Mouse (Mus musculus): ENCODE measurements around the gene Rnf150. TPM values are rescaled to one million over a fixed set of nuclear protein-coding genes. Genes with fewer than 3 reads are reported as not detected.

Gene Rnf150
- polyA plus RNA-seq, 1 experiment = 3.5 TPM

DNA sequence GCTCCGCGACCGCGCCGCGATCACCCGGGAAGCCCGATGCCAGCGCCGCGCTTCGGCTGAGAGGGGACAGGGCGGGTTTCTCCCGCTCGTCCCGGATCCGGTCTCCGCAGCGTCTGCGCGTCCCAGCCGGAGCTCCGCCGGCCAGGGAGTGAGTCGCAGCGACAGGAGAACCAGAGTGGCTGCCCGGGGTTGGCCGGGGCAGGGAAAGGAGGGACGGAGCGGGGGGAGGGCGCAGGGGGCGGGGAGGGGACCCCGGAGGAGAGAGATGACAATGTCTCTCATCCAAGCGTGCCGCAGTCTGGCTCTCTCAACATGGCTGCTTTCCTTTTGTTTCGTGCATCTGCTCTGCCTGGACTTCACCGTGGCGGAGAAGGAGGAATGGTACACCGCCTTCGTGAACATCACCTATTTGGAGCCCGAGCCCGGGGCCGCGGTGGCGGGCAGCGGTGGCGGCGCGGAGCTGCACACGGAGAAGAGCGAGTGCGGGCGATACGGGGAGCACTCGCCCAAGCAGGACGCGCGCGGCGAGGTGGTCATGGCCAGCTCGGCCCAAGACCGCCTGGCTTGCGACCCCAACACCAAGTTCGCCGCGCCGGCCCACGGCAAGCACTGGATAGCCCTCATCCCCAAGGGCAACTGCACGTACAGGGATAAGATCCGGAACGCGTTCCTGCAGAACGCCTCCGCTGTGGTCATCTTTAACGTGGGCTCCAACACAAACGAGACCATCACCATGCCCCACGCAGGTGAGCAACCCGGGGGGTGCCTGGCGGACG lies 777 bp downstream of the Rnf150 start:
- H3K79me2 ChIP-seq (ENCODE audit: control insufficient read depth, insufficient read depth) = peaks cover 39% of the 10 kb centered on the region
- peak overlapping the region; percentile 59 for H3K4me3 ChIP-seq (ENCODE audit: insufficient read depth, poor library complexity, severe bottlenecking)
- H3ac ChIP-seq (ENCODE audit: control insufficient read depth, insufficient read length, low read depth) = peak overlapping the region; percentile 68
- TF ChIP-seq MYOD1 (IDR thresholded peaks at IDR 0.05; ENCODE audit: control insufficient read depth, insufficient read length, low read depth) = no peak
- TF ChIP-seq MYOG (IDR thresholded peaks at IDR 0.05; ENCODE audit: control insufficient read depth, extremely low read depth, insufficient read length) = no peak
- TF ChIP-seq MAX (IDR thresholded peaks at IDR 0.05) = no peak
- no peak for TF ChIP-seq USF1 (IDR thresholded peaks at IDR 0.05; ENCODE audit: low read depth)
- TF ChIP-seq CEBPB (IDR thresholded peaks at IDR 0.05; ENCODE audit: low read depth) = no peak
- no peak for TF ChIP-seq CTCF (IDR thresholded peaks at IDR 0.05; ENCODE audit: control insufficient read depth, insufficient read depth, insufficient read length)
- TF ChIP-seq FOSL1 (IDR thresholded peaks at IDR 0.05; ENCODE audit: insufficient read depth, low read length, poor library complexity, severe bottlenecking) = no peak
- peaks cover 14% of the 10 kb centered on the region for H3K79me3 ChIP-seq (ENCODE audit: low read depth)
- H3K27me3 ChIP-seq (ENCODE audit: control insufficient read depth, insufficient read depth, insufficient read length) = no peaks in the 10 kb centered on the region
- H3K36me3 ChIP-seq (ENCODE audit: control insufficient read depth, insufficient read depth) = no peaks in the 10 kb centered on the region

DNA sequence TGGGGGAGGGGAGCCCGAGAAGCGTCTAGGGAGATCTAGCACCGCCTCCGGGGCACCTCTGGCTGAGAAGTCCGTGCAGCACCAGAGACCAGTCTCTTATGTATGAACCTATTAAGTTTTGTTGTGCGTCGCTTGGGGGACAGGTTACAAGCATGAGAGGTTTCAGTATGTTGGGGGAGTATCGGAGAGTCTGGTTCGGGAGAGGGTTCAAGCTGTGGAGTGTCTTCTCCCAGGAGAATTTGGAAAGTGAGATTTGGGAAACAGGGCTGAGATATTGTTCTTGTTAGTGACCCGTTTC lies 1.3 kb downstream of the Rnf150 start:
- Histone ChIP-seq H3ac (ENCODE audit: control insufficient read depth, insufficient read length, low read depth) (peak overlapping the region; percentile 68), H3K27me3 (ENCODE audit: control insufficient read depth, insufficient read depth, insufficient read length) (no peaks in the 10 kb centered on the region), H3K4me3 (ENCODE audit: insufficient read depth, poor library complexity, severe bottlenecking) (peak overlapping the region; percentile 59), H3K36me3 (ENCODE audit: control insufficient read depth, insufficient read depth) (no peaks in the 10 kb centered on the region), H3K79me3 (ENCODE audit: low read depth) (peaks cover 16% of the 10 kb centered on the region), H3K79me2 (ENCODE audit: control insufficient read depth, insufficient read depth) (peaks cover 45% of the 10 kb centered on the region)
- no peak for TF ChIP-seq CEBPB (IDR thresholded peaks at IDR 0.05; ENCODE audit: low read depth)
- no peak for TF ChIP-seq CTCF (IDR thresholded peaks at IDR 0.05; ENCODE audit: control insufficient read depth, insufficient read depth, insufficient read length)

DNA sequence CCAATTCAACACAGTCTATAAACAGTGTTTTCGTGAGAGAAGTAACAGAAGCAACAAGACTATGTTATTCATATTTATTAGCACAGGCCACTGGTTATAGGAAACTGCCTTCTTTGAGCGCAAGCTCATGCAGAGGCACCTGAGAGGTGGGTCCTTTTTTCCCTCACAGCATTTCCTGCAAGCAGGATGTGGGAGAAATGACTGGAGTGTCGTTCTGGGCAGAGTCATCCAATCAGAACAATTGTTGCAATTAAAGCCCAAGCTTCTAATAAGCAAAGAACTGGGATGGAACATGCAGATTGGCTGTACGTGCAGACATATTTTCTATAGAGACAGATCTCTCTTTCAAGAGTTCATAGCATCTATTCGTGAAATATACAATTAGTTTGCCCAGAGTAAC lies 2.1 kb downstream of the Rnf150 start:
- Histone ChIP-seq H3ac (ENCODE audit: control insufficient read depth, insufficient read length, low read depth) (no peak overlapping the region), H3K79me2 (ENCODE audit: control insufficient read depth, insufficient read depth) (peaks cover 52% of the 10 kb centered on the region), H3K36me3 (ENCODE audit: control insufficient read depth, insufficient read depth) (no peaks in the 10 kb centered on the region), H3K4me3 (ENCODE audit: insufficient read depth, poor library complexity, severe bottlenecking) (no peak overlapping the region), H3K27me3 (ENCODE audit: control insufficient read depth, insufficient read depth, insufficient read length) (no peaks in the 10 kb centered on the region), H3K79me3 (ENCODE audit: low read depth) (peaks cover 18% of the 10 kb centered on the region)
- TF ChIP-seq MYOD1 (IDR thresholded peaks at IDR 0.05; ENCODE audit: control insufficient read depth, insufficient read length, low read depth) (no peak), MYOG (IDR thresholded peaks at IDR 0.05; ENCODE audit: control insufficient read depth, extremely low read depth, insufficient read length) (no peak), CTCF (IDR thresholded peaks at IDR 0.05; ENCODE audit: control insufficient read depth, insufficient read depth, insufficient read length) (no peak), USF1 (IDR thresholded peaks at IDR 0.05; ENCODE audit: low read depth) (no peak), CEBPB (IDR thresholded peaks at IDR 0.05; ENCODE audit: low read depth) (no peak), MAX (IDR thresholded peaks at IDR 0.05) (no peak), FOSL1 (IDR thresholded peaks at IDR 0.05; ENCODE audit: insufficient read depth, low read length, poor library complexity, severe bottlenecking) (no peak)

DNA sequence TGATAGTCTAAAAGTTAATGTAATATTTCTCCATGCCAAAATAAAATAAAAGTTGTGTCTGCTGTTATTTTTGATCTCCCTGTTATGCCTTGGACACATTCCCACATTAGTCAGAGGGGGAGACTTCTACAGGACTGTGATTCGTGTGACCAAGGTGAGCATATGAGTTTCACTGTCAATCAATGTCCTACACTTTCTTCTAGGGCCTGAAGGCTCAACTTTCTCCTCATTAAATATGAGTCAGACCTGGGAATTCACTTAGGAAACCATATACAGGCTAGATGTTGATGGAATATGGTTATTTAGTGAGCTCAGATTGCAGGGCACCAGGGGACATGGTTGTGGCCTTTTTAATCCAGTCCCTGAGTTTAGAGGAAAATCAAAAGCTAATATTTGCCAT lies 3.1 kb downstream of the Rnf150 start:
- TF ChIP-seq USF1 (IDR thresholded peaks at IDR 0.05; ENCODE audit: low read depth) (no peak), MYOD1 (IDR thresholded peaks at IDR 0.05; ENCODE audit: control insufficient read depth, insufficient read length, low read depth) (no peak), FOSL1 (IDR thresholded peaks at IDR 0.05; ENCODE audit: insufficient read depth, low read length, poor library complexity, severe bottlenecking) (no peak), CEBPB (IDR thresholded peaks at IDR 0.05; ENCODE audit: low read depth) (no peak), MYOG (IDR thresholded peaks at IDR 0.05; ENCODE audit: control insufficient read depth, extremely low read depth, insufficient read length) (no peak), CTCF (IDR thresholded peaks at IDR 0.05; ENCODE audit: control insufficient read depth, insufficient read depth, insufficient read length) (no peak), MAX (IDR thresholded peaks at IDR 0.05) (no peak)
- no peak overlapping the region for H3K4me3 ChIP-seq (ENCODE audit: insufficient read depth, poor library complexity, severe bottlenecking)
- peaks cover 18% of the 10 kb centered on the region for H3K79me3 ChIP-seq (ENCODE audit: low read depth)
- H3K79me2 ChIP-seq (ENCODE audit: control insufficient read depth, insufficient read depth) = peaks cover 52% of the 10 kb centered on the region
- no peaks in the 10 kb centered on the region for H3K36me3 ChIP-seq (ENCODE audit: control insufficient read depth, insufficient read depth)
- H3K27me3 ChIP-seq (ENCODE audit: control insufficient read depth, insufficient read depth, insufficient read length) = no peaks in the 10 kb centered on the region
- no peak overlapping the region for H3ac ChIP-seq (ENCODE audit: control insufficient read depth, insufficient read length, low read depth)

DNA sequence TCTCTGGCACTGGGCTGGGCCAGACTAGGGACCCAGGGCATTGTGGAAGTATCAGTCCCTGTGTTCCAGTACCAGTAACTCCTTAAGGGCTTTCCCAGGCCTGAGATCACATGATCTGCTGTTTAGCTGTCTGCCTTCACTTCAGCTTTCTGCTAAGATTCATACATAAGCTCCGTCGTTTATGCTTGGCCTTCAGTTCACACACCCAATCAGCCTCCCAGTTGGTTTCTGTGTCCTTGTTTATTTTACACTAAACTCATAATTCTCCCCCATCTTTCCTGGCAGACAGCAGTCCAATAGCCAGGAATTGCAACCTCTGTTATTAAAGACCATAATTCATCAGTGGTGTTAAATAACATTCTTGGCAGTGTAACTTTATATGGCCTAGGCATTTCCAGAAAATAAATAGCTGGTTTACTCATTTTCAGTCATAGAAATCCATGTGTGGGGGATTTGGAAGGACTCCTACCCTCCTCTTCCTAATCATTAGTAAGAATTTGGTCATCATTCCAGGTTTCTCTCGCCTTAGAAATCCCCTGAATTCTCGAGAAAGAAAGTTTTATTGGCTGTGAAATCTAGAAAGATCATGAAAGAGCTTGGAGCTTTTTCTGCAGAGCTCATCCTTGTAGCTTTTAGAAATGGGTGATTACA lies 7.8 kb downstream of the Rnf150 start:
- H3K27me3 ChIP-seq (ENCODE audit: control insufficient read depth, insufficient read depth, insufficient read length) = no peaks in the 10 kb centered on the region
- H3ac ChIP-seq (ENCODE audit: control insufficient read depth, insufficient read length, low read depth) = no peak overlapping the region
- no peak overlapping the region for H3K4me3 ChIP-seq (ENCODE audit: insufficient read depth, poor library complexity, severe bottlenecking)
- H3K79me3 ChIP-seq (ENCODE audit: low read depth) = peaks cover 15% of the 10 kb centered on the region
- TF ChIP-seq CEBPB (IDR thresholded peaks at IDR 0.05; ENCODE audit: low read depth) (no peak), FOSL1 (IDR thresholded peaks at IDR 0.05; ENCODE audit: insufficient read depth, low read length, poor library complexity, severe bottlenecking) (no peak), CTCF (IDR thresholded peaks at IDR 0.05; ENCODE audit: control insufficient read depth, insufficient read depth, insufficient read length) (no peak), MAX (IDR thresholded peaks at IDR 0.05) (no peak), MYOG (IDR thresholded peaks at IDR 0.05; ENCODE audit: control insufficient read depth, extremely low read depth, insufficient read length) (no peak), USF1 (IDR thresholded peaks at IDR 0.05; ENCODE audit: low read depth) (no peak), MYOD1 (IDR thresholded peaks at IDR 0.05; ENCODE audit: control insufficient read depth, insufficient read length, low read depth) (no peak)
- no peaks in the 10 kb centered on the region for H3K36me3 ChIP-seq (ENCODE audit: control insufficient read depth, insufficient read depth)
- H3K79me2 ChIP-seq (ENCODE audit: control insufficient read depth, insufficient read depth) = peaks cover 38% of the 10 kb centered on the region

Measured in C2C12 (cell line).